Mouse (Mus musculus) thymus, adult 2 months (tissue): ENCODE results near the gene Pip4k2a.

Source experiments
- CTCF ChIP-seq: fragments of 200-500 bp; IDR thresholded peaks from 2 replicates; pipeline ENCODE4 v1.5.1; 2012; ENCODE audit warnings: mild to moderate bottlenecking, control low read depth, low read length, moderate library complexity, borderline replicate concordance; ENCODE audit not compliant: control insufficient read depth, poor library complexity, insufficient read depth; ENCODE audit errors: extremely low read depth
- POLR2A ChIP-seq: fragments of 200-500 bp; IDR thresholded peaks from 2 replicates; pipeline ENCODE4 v1.6.1; 2012; ENCODE audit warnings: mild to moderate bottlenecking, low read length, control low read depth, moderate library complexity; ENCODE audit not compliant: control insufficient read depth, poor library complexity, insufficient read depth; ENCODE audit errors: extremely low read depth

GRCm38 (mm10) chr2:18936446-18936845 lies 61.5 kb downstream of the Pip4k2a start:
- TF ChIP-seq CTCF (no peak), POLR2A (no peak)
